Mouse (Mus musculus) erythroblast, embryonic 14.5 days (primary cell): ENCODE measurements around the gene Agl. TPM values are rescaled to one million over a fixed set of nuclear protein-coding genes. Genes with fewer than 3 reads are reported as not detected.
A peak's percentile ranks its signal among the peaks of the same experiment; 100 is the strongest.

ENCODE experiments used
- H3K27me3 ChIP-seq: 2 replicates; pipeline ENCODE4 v1.6.1; 2012; ENCODE audit warnings: inconsistent platforms; ENCODE audit not compliant: control insufficient read depth
- H3K36me3 ChIP-seq: 2 replicates; pipeline ENCODE4 v1.6.1; 2012; ENCODE audit warnings: mild to moderate bottlenecking, inconsistent platforms; ENCODE audit not compliant: control insufficient read depth
- H3K4me1 ChIP-seq: 2 replicates; pipeline ENCODE4 v1.6.1; 2012; ENCODE audit warnings: inconsistent platforms; ENCODE audit not compliant: control insufficient read depth
- H3K4me3 ChIP-seq: replicated peaks from 2 replicates; pipeline ENCODE3; 2012; ENCODE audit warnings: moderate library complexity, mild to moderate bottlenecking, inconsistent platforms
- H3K9me3 ChIP-seq: 2 replicates; pipeline ENCODE4 v1.6.1; 2012; ENCODE audit warnings: low read length, inconsistent platforms, mixed read lengths; ENCODE audit not compliant: control insufficient read depth
- GATA1 ChIP-seq: IDR thresholded peaks from 2 replicates; pipeline ENCODE4 v1.6.1; 2012; ENCODE audit warnings: low read length, inconsistent platforms, mixed read lengths
- TAL1 ChIP-seq: IDR thresholded peaks from 3 replicates; pipeline ENCODE4 v1.6.1; 2012; ENCODE audit warnings: low read length, inconsistent platforms, mixed read lengths
- polyA plus RNA-seq: library from polyadenylated mRNA; stranded (reverse); fragments of >175 nt; gene quantifications from 2 replicates; pipeline ENCODE4 v1.2.3, GENCODE M21; 2012

Agl gene
- polyA plus RNA-seq, 1 experiment = not detected

- no peaks in the 10 kb centered on the region for H3K36me3 ChIP-seq
- H3K27me3 ChIP-seq = peaks cover 2% of the 10 kb centered on the region; the same call in 1 of the 2 replicates
- no peaks in the 10 kb centered on the region for H3K9me3 ChIP-seq
- H3K4me1 ChIP-seq = peaks cover 3% of the 10 kb centered on the region; the same call in 1 of the 2 replicates
- no peak overlapping the region for H3K4me3 ChIP-seq
- TF ChIP-seq GATA1 = no peak
- no peak for TF ChIP-seq TAL1
Observed at GRCm38 (mm10) chr3:116729483-116730174, 78.3 kb downstream of the Agl start.

- Histone ChIP-seq H3K9me3 (no peaks in the 10 kb centered on the region), H3K4me3 (no peak overlapping the region), H3K36me3 (no peaks in the 10 kb centered on the region), H3K27me3 (peaks cover 2% of the 10 kb centered on the region; the same call in 1 of the 2 replicates), H3K4me1 (peaks cover 3% of the 10 kb centered on the region; the same call in 1 of the 2 replicates)
- TF ChIP-seq TAL1 (no peak), GATA1 (no peak)
Observed at GRCm38 (mm10) chr3:116726807-116727206, 81.2 kb downstream of the Agl start.

DNA sequence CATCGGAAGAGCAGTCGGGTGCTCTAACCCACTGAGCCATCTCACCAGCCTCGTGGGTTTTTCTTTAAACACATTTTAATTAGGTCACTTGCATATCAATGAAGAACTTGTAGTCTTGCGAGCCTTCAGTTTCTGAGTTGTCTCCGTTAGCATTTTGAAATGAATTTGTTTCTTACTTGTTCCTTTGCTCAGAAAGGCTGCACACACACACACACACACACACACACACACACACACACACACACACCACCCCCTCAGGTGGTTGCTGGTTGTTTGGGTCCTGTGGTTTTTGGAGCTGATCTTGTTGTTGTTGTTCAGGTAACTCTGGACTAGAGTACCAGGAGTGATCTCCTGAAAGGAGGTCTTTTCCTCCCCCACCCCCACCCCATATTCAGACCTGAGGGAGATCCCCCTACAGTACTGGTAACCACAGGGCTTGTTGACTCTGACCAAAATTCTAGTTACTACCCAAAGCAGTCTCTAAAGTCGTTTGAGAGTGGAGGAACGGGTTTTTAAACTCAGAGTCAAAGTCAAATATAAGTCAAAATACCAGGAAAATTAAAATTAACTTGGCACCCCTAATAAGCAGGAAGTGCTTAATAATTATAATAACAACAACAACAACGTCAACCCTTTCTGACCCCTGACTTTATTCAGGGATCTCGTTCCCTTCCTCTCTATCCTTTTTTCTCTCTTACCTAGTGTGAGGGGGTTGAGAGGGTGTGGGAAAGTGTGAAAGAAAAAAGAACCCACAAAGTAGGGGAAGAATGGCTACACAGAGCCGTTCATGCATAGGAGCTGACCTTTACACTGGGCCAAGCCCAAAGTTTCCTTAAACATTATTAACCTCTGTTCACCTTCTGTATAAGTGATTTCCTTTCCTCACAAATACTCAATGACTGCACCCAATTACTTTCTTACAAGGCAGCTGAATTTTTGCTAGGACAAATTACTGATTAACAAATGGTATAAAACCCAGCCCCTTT lies 84.2 kb downstream of the Agl start:
- Histone ChIP-seq H3K4me1 (peaks cover 3% of the 10 kb centered on the region; the same call in 1 of the 2 replicates), H3K36me3 (no peaks in the 10 kb centered on the region), H3K4me3 (no peak overlapping the region), H3K27me3 (no peaks in the 10 kb centered on the region), H3K9me3 (no peaks in the 10 kb centered on the region)
- TF ChIP-seq GATA1 (no peak), TAL1 (no peak)

GRCm38 (mm10) chr3:116722980-116723379 lies 85.0 kb downstream of the Agl start:
- H3K36me3 ChIP-seq = no peaks in the 10 kb centered on the region

DNA sequence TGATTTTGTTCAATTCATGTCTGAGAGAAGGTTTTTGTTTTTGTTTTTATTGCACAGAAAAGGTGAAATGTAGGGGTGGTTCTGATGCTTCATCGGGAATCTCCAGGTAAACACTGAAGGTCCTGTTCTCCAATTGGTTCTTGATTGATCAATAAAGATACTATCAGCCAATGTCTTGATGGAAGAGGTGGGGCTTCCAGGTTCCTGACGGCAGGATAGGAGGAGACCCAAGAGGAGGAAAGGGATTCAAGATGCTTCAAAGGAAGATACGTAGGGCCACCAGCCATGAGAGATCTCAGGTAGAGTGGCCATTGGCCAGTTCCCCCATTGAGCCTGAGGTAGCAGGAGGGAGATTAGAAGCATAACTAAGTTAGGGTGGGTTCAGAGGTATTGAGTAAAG lies 89.0 kb downstream of the Agl start:
- Histone ChIP-seq H3K4me3 (no peak overlapping the region), H3K9me3 (no peaks in the 10 kb centered on the region), H3K4me1 (no peaks in the 10 kb centered on the region), H3K27me3 (no peaks in the 10 kb centered on the region), H3K36me3 (no peaks in the 10 kb centered on the region)
- TF ChIP-seq GATA1 (no peak), TAL1 (no peak)

More at GRCm38 (mm10) chr3:116722980-116723379, 85.0 kb downstream of the Agl start:
- Histone ChIP-seq H3K9me3 (no peaks in the 10 kb centered on the region), H3K27me3 (no peaks in the 10 kb centered on the region), H3K4me3 (no peak overlapping the region), H3K4me1 (peaks cover 3% of the 10 kb centered on the region; the same call in 1 of the 2 replicates)
- no peak for TF ChIP-seq GATA1
- TF ChIP-seq TAL1 = no peak

- no peak for TF ChIP-seq TAL1
- Histone ChIP-seq H3K4me3 (peak overlapping the region; percentile 70), H3K4me1 (peaks cover 39% of the 10 kb centered on the region), H3K9me3 (no peaks in the 10 kb centered on the region), H3K36me3 (peaks cover 5% of the 10 kb centered on the region), H3K27me3 (peaks cover 12% of the 10 kb centered on the region)
Observed at GRCm38 (mm10) chr3:116713031-116713430, 94.9 kb downstream of the Agl start.

DNA sequence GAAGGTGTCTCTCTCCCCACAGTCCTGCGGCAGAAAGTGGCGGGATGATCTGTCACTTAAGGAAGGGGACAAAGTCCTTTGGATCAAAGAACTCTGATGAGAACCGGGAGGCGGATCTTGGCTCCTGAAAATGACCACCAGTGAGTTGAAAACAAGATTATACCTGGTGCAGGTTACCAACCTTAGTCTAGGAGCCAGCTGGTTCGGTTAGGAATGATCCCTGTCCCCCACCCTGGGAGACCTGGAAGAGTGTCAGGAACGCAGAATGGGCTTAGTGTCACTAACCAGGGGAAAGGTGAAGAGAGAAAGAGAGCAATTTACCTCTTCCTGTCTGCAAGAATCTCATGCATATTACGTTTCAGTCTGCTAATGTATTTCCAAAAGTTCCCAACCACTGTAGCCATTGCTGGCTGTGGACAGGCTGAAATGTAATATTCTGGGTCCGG lies 95.5 kb downstream of the Agl start, which contains the start of gene Slc35a3:
Gene Slc35a3 (minus strand): TSS at position 396 of the 446 bp plus-strand sequence.
- no peaks in the 10 kb centered on the region for H3K9me3 ChIP-seq
- TF ChIP-seq GATA1 (no peak), TAL1 (no peak)
- H3K36me3 ChIP-seq = peaks cover 5% of the 10 kb centered on the region
- peaks cover 12% of the 10 kb centered on the region for H3K27me3 ChIP-seq
- H3K4me1 ChIP-seq = peaks cover 42% of the 10 kb centered on the region
- H3K4me3 ChIP-seq = peak within 1 kb of the TSS; percentile 70

- Histone ChIP-seq H3K4me3 (peak overlapping the region; percentile 70), H3K9me3 (no peaks in the 10 kb centered on the region)
Observed at GRCm38 (mm10) chr3:116711624-116712435, 96.1 kb downstream of the Agl start.

More at GRCm38 (mm10) chr3:116711624-116712435, 96.1 kb downstream of the Agl start:
- Histone ChIP-seq H3K27me3 (peaks cover 12% of the 10 kb centered on the region), H3K4me1 (peaks cover 43% of the 10 kb centered on the region), H3K36me3 (peaks cover 8% of the 10 kb centered on the region)
- TF ChIP-seq GATA1 = no peak
- no peak for TF ChIP-seq TAL1
